Mouse (Mus musculus) neural tube, postnatal 0 days (tissue): Measurements from ENCODE around the gene Ddx10. TPM values are rescaled to one million over a fixed set of nuclear protein-coding genes. Genes with fewer than 3 reads are reported as not detected.

ENCODE experiments used
- polyA plus RNA-seq: library from polyadenylated mRNA; unstranded; fragments of >200 nt; fragmentation: Nextera tagmentation; extraction: Ambion mirVana; gene quantifications from 2 replicates; pipeline ENCODE4 v1.2.1, GENCODE M21; 2015

The Ddx10 gene
- polyA plus RNA-seq = 19.5 and 20.0 TPM in 2 replicates

GRCm38 (mm10) chr9:53247953-53248397 is at the start of gene Ddx10:
Gene Ddx10 (minus strand): TSS chr9:53248053.

Other genes starting within 250 kb of the Ddx10 start
- gene Exph5, start 53.6 kb upstream of the Ddx10 start, polyA plus RNA-seq = 0.54 and 0.74 TPM in 2 replicates
- 9.5 and 10.9 TPM in 2 replicates for gene Kdelc2, start 136.0 kb upstream of the Ddx10 start, polyA plus RNA-seq
- gene 4930550C14Rik, start 154.3 kb upstream of the Ddx10 start, polyA plus RNA-seq = 0.84 and 0.87 TPM in 2 replicates